Mouse (Mus musculus) left cerebral cortex, postnatal 14 days (tissue): Measurements from ENCODE around the gene Rgs6. TPM values are rescaled to one million over a fixed set of nuclear protein-coding genes. Genes with fewer than 3 reads are reported as not detected.

ENCODE experiments used
- DNase-seq, 2 experiments: peaks; one replicate each; pipeline ENCODE4 v3.0.0; 2021 to 2022; ENCODE audit warnings: low spot score in 2 of 2, mixed read lengths in 1 of 2
- intact Hi-C: fragments of 180-260 bp; cut with DNase I; formaldehyde crosslinking; loops from one replicate; pipeline ENCODE4 v1.15.1; 2025
- total RNA-seq, 2 experiments: library from RNA; stranded (reverse); gene quantifications; 2 replicates each; pipeline ENCODE4 v1.2.3; 2021

Rgs6 gene
- total RNA-seq, 2 experiments from 2014 or later: 83.3 to 119 TPM

DNA sequence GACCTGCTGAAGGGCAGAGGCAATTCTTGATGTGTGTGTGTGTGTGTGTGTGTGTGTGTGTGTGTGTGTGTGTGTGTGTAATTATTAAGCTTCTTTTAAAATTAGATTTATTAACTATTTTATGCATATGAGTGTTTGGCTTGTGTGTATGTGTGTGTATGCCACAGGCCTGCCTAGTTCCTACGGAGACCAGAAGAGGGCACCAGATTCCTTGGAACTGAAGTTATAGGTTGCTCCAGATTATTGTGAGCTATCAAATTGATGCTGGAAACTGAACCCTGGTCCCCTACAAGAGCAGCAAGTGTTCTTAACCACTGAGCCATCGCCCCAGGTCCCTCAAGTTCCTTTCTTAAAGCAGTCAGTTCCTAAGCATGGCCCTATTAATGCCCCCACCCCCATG lies 511.8 kb downstream of the Rgs6 start:
- no peak for DNase-seq
- intact Hi-C loops: no loop called here

DNA sequence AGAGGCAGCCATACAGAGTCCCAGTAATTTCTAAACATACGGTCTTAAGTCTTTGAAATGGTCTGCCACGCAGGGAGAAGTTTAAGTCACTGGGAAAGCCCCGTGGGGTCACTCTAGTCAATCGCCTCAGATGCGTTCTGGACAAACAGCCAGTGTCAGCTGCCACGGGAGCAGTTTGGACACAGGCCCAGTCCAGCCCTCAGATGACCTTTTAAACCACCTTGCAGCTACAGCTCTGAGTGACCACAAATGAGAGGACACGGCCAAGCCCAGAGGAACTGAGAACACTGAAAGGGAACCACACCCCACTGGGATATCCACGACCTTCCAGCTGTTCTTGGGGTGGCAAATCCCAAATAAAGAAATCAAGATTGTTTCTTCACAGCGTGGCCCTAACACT lies 512.3 kb downstream of the Rgs6 start:
- no peak for DNase-seq
- intact Hi-C loops: no loop called here

DNA sequence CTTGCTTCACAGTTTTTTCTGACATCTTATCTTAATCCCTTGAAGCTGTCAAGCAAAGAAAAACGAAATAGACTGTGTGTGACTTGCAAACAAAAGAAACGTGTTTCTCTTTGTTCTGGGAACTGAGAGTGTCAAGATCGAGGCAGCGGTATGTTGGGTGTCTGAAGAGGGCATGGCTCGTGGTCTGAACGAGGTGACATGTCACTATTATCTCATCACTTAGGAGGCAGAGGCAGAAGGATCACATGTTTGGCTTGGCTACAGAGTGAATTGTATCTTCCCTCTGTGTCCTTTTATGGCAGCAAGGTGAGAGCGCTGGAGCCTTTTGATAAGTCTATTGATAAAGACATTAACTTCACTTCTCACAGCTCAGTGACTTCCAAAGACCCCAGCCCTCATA lies 512.8 kb downstream of the Rgs6 start:
- DNase-seq: no peak
- intact Hi-C loops: no loop called here

DNA sequence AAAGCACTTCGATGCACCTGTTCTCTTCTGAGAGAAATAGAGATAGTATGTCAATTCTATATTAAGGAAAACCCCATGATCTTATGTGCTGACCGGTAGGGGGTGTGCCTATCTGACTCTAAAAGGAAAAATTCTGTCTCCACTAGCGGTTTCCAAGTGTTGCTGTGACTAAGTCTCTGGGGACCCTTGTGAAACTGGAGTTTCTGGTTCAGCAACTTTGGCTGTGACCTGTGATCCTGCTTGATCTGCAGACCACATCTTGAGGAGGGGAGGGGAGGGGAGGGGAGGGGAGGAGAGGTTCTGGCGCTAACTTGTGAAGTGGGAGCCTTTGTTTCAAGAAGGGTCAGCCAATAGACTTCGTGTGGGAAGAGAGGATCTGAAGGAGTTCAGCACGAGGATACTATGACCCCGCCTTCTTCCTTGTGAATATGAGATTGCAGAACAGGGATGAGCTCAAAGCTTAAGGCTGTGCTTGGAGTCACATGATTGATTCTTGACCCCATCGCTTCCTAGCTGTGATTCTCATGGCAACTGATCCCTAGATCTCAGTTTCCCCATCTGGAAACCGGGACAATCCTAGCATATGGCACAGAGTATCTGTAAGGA lies 517.5 kb downstream of the Rgs6 start:
- intact Hi-C loops: no loop called here
- DNase-seq: no peak

DNA sequence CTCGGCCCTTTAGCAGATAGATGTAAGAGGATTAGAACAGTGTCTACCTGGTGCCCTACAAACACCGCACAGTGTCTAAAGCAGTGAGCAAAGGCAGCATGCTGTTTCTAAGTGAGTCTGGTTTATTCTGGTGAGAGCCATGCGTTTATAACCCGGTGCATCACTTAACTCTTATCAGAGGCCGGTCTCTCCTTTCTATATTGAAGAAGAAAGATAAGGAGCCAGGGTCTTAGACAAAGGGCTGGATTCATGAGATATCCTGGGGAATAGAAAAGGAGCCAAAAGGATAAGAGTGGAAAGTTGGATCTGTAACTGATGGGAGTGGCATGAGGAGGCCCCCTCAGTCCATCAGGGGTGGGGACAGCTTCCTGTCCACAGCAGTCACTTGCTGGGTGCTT lies 518.0 kb downstream of the Rgs6 start:
- intact Hi-C loops: no loop called here
- DNase-seq: no peak

DNA sequence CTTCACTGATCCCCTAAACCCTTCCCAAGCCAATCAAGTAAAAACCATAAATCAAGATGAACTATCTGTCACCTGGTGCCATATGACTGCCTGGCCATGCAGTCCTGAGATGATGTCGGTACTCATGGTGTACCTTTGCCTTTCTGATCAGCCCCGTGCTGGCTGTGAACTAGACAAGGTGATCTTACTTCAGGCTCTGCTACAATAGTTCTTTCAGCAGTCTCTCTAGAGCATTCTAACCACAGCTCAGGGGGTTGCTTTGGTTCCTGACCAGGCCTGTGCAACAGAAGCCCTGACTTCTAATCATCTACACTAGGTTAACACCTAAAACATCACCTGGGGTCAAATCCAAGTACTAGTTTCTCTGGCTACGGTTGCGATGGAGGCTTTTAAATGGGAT lies 521.4 kb downstream of the Rgs6 start:
- intact Hi-C loops: no loop called here

DNA sequence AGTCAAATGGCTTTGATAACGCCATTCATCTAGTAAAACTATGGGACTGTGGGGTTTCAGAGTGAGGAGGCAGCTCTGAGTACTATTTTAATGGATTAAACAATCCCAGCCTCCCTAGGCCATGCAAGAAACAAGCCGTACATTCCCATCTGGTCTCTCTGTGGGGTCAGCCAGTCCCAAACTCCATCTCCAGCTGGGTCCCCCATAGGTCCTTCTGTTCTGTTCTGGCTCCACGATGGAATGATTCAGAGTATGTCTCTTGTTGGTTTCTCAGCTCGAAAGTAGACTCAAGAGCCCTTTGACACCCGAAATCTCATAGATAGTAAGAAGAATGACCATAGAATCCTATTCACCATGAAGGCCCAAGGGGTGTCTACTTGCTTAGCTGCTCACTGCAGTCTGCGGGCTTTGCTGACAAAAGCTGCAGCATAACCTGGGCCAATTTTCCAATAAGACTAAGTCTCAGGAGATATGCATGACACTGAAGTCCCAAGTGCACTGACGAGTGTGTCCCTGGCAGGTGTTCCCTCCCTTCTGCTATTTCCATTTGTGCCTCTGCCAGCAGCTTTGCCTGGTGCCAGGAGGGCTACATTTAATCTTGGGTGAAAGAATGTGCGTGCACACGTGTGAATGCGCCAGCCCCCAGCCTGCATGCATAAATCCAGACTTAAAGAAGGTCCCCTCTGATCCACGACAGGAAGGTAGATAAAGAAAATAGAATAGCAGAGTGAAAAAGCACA lies 522.0 kb downstream of the Rgs6 start:
- DNase-seq: peak in 1 of 2 experiments; percentile 47
- intact Hi-C loops: loop anchor here (5.0 kb wide), 1 partner anchor 377 kb away; the partner anchor contains the start of gene Dpf3

More for the DNA sequence above, 521.4 kb downstream of the Rgs6 start:
- no peak for DNase-seq

DNA sequence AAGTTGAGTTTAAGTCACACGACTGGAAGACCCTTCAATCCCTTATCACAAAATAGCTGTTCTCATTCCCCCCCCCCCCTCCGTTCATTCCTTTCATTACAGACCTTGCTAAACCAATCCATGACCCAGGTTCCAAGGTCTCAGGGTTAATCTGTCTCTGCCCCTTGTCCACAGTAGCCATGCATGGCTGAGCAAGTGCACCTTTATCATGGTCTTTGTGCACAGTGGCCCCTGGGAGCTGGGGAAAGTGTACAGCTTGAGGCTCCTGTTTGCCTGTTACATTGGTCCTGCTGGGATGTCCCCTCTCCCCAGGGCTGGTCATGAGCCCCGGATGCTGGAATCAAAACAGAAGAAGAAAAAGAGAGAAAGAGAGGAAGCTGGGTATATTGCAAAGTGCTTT lies 522.6 kb downstream of the Rgs6 start:
- DNase-seq: no peak
- intact Hi-C loops: loop anchor here (5.0 kb wide), 1 partner anchor 377 kb away; the partner anchor contains the start of gene Dpf3

DNA sequence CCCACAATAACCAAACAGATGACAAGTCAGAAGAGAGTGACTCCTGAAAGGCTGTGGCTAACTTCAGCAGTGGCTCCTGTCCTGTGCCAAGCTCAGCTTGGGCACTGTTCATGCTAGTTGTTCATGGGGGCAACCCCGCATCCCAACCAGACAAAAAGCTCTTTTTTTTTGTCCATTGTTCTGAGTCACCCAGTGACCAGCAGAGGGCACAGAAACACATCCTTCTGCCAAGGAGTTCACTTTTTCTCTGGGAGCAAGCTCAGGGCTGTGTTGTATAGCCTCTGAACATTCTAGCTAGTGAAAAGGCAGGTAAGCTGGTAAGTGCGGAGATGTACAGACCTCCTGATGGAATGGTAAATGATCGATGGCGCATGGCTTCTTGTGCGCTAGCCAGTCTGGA lies 524.2 kb downstream of the Rgs6 start:
- no peak for DNase-seq
- intact Hi-C loops: loop anchor here (5.0 kb wide), 1 partner anchor 375 kb away; the partner anchor contains the start of gene Dpf3

DNA sequence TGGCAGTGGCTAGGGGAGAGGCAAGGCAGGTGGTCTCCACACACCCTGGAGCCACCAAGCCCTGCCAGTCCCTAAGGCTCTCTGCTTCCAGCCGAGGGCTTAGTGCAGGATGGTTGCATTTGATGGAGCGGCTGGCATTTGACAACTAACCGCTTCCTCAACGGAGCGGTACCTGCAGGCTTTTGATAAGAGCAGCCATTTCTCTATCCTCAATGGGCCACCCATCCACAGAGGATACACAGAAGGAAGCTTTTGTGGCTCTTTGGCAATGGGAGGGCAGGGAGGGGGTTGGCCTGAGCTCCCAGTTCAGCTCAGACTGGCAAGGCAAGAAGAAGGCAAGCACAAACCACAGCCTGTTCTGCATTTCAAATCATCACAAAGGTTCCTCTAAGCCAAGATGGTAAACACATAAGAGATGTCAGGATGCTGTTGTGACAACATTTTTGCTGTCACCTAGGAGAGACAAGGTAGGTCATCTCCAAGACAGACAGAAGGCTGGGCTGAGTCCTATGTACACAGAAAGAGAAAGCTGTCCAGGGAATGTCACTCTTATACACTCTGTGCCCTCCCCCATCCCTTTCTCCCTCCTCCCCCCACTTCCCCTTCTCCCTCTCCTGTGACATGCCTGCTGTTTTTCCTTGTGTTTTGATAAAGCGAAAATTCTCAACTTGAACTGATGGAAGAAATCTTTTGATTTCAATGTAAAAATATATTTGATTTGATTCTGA lies 525.0 kb downstream of the Rgs6 start:
- intact Hi-C loops: loop anchor here (5.0 kb wide), 1 partner anchor 374 kb away; the partner anchor contains the start of gene Dpf3
- no peak for DNase-seq

DNA sequence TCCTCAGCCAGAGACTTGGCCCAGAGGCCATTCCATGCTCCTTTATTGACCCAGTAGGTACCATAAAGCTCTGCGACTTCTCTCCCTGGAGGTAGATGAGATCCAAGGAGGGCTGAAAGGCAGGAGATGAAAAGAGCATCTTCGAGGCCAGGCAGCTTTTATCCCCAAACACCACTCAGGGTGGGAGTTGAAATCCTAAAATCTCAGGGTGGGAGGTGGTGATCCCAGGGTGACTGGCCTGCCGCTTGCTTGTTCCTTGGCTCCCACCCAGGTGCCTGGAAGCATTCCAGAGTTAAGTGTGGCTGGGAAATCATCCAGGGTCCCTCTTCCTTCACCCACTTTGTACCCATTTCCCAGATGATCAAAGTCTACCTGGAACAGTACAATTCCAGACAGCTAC lies 525.9 kb downstream of the Rgs6 start:
- intact Hi-C loops: loop anchor here (1.0 to 5.0 kb wide), 2 partner anchors 373 to 388 kb away; partner anchors contain the start of gene Dpf3
- DNase-seq: no peak

DNA sequence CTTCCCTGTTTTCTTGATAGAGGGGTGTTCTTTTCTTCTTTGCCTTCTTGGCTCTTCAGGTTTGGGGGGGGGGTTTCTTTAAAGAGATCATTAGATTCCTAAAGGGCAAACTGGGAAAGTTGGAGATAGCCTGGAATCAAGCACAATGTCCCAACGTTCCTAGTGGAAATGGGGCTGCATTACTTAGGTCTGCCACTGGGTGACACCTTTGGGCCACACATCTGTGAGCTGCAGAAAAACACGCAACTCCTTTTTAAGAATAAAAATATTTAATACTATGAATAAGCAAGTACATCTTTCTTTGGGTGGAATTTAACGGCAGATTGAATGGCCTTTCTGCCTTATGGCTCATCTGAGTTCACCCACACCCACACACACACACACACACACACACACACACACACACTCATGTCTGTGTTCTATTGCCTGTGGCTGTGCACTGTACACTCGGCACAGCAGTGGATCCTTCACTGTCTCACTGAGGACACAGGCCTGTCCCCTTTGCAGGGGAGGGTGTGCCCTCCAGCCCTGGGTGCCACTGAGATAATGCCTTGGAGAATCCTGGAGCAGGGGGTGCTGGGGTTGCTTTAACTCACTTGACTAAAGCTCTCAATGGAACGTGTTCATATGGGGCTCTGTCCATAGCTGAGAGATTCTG lies 526.4 kb downstream of the Rgs6 start:
- intact Hi-C loops: loop anchor here (1.0 to 5.0 kb wide), 2 partner anchors 373 to 388 kb away; partner anchors contain the start of gene Dpf3
- DNase-seq: peak; percentile 69 to 82

DNA sequence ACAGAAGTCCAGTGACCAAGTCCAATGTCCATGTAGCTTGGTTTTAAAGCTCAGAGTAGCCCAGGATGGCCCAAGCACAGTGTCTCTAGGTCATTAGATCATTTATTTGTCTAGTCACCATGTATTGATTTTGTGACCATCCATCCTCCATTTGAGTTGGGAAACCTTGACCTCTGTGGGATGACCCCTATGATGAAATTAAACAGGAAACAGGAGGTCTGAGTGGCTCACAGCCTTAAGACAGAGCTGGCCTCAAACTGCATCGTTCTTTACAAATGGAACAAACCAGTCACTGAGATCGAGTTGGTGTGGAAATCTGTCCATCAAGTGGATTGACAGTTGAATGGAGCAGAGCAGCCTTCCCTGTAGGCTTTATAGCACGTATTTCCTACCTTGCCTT lies 536.0 kb downstream of the Rgs6 start:
- intact Hi-C loops: no loop called here

DNA sequence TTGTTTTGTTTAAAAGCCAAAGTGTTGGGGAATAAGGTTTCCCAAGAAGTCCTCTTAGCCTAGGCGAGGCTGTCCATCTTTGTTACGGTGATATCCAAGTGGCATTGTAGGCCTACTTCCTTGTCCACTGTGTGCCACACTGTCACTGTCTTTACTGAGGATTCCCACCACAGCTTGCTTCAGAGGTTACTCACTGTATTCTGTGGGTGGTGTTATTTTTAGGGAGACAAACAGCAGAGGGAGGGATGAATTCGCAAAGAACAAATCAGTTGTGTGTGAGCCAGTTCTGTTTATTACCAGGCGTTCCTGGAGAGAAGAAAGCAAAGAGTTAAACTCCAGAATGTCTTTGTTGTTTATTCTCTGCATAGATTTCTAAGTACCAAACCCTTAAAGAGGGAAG lies 537.2 kb downstream of the Rgs6 start:
- peak in 1 of 2 experiments; percentile 59 for DNase-seq
- intact Hi-C loops: no loop called here

More for the DNA sequence above, 536.0 kb downstream of the Rgs6 start:
- no peak for DNase-seq

DNA sequence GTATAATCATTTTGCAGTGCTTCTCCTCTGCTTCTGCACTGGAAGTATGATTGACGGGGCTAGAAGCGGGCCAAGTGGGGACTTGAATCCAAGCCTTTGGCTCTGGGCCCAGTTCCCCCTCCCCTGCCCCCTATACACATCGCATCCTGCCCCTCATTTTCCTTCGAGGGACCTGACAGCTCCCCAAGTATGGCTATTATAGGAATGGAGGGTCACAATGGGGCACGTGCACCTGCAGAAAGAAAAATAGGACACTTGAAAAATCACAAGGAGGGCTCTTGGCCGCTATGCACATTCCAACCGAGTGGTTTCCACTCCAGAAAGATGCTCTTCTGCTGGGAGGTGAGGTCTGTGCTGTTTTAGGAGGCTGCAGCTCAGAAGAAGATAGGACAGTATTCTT lies 538.8 kb downstream of the Rgs6 start:
- intact Hi-C loops: no loop called here
- no peak for DNase-seq

DNA sequence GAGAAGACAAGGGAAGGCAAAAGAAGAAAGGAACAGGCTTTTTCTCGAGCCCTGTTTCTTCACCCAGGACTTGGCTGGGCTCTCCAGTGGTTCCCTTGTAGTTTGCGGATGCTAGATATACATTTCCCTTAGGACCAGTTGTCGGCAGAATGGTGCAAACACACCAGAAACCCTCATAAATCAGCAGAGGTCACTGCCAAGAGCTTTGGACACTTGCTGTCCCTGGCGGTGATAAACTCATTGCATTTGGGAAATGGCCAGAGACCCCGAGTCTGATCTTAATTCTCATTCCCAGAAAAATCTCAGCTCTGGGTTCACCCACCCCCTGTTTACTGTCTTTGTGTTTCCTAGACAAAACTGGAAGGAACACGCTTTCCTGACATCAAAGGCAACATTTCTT lies 539.9 kb downstream of the Rgs6 start:
- no peak for DNase-seq
- intact Hi-C loops: no loop called here

DNA sequence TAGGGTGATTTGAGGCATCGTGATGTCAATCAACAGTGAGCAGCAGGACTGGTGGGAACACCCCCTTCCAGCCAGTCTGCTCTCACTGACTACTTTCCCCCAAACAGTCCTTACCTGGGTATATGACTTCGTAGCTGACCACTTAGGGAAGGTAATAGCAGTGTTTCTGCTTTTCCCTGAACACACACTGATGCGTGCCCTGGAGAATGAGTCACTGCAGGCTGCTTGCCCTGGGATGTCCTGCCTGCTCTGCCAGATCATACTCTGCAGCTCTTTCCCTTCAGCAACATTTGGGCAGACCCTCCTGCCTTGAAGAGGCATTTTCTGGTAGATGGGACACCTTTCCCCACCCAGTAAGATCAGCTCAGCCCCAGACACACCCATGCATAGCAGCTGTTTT lies 540.5 kb downstream of the Rgs6 start:
- DNase-seq: no peak
- intact Hi-C loops: no loop called here

DNA sequence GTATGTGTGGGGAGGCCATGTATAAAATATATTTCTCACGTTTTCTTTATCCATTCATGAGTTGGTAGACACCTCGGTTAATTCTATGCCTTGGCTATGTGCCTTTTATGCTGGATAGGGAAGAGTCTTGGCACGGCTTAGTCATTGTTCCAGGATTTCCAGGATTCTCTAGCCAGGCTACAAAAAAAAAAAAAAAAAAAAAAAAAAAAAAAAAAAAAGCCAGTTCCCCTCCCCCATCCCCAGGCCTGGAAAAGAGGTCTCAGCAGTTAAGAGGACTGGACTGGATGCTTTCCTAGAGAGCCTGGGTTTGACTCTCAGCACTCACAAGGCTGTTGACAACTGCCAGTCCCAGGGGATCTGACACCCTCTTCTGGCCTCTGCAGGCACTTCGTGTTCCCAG lies 543.3 kb downstream of the Rgs6 start:
- intact Hi-C loops: no loop called here
- no peak for DNase-seq

DNA sequence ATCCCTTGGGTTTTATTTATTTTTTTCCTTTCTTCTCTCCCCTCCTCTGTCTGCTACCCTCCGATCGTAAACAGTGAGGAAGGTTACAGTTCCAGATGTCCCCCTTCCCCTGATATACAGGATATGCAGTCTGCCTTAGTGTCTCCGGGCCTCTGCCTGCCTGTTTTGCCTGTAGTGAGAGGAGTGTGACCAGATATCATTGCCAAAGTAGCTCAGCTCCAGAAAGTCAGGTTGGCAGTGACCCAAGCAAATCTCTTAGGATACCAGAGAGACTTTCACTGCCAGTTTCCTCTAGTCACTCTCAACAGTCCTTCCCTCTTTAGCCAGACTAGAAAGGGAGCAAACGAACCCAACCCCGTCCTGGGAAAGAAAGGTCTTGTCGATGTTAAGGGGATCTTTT lies 545.7 kb downstream of the Rgs6 start:
- DNase-seq: peak; percentile 67 to 80
- intact Hi-C loops: no loop called here

DNA sequence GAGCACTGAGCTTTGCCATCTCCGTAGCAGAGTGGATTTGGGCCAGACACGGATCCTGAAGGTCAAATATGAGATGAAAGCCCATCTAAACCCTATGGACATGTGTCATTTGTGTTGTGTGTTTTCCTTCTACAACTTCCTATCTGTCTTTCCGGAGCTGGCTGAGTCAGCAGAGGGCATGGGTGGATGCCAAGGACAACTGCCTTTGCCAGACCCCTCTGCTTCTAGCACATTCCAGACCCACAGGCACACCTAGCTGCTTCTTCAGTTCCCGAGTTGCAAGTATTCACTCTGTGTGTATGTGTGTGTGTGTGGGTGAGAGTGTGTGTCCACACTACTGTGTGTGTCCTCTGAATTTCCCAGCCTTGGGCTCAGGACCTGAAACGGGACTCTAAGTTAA lies 547.9 kb downstream of the Rgs6 start:
- no peak for DNase-seq
- intact Hi-C loops: no loop called here
